Mouse (Mus musculus): ENCODE results near the gene Sema6d.

DNA sequence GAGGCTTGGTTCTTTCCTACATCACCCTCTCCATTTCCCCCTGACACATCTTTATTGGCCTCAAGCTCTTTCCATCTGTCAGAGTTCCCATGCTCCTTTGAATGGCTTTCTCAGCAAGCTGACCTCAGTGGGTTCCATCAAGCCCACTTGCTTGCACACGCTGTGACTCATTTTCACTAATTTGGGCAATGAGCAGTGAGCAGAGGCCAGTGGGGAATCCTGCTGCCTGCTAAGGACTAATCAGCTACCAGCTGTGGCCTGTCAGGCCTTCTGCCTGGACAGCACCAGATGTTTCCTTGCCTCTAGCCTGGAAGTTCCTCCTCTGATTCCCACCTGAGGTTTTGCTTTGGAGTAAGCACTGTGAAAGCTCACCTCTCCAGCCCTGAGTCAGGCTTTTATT is 168.3 kb downstream of the Sema6d start:
- TF ChIP-seq CTCF (IDR thresholded peaks at IDR 0.05; ENCODE audit: control insufficient read depth, insufficient read depth, low read length) = no peak
- no peak for TF ChIP-seq POLR2A (IDR thresholded peaks at IDR 0.05; ENCODE audit: borderline replicate concordance, control insufficient read depth, low read depth, low read length)
